Mouse (Mus musculus): ENCODE measurements around the gene Rab3c. TPM values are rescaled to one million over a fixed set of nuclear protein-coding genes. Genes with fewer than 3 reads are reported as not detected.

Rab3c gene
- total RNA-seq, 2 experiments from 2014 or later: 114 to 116 TPM

DNA sequence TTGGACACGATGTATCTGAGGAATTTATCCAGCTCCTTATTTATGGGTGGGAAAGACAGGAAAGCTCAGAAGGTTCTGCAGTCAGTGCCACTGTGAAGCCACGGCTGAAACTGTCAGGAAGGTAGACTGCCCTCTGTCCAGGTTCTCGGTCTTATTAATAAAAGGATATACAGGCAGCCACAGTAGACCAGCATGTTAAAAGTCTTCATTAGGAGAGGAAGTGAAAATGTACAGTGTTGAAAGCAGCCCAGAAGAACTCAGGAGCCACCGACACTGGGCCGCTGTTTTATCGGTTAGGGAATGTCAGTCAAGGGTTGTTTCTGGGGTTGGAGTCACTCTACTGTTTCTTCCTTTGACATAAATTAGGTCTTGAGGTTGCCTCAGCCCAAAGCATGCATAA, 245.9 kb downstream of the Rab3c start:
- DNase-seq: no peak
- intact Hi-C loops (cut with DNase I): loop anchor here (5.0 kb wide), 1 partner anchor 258 kb away; no protein-coding TSS in a partner anchor

DNA sequence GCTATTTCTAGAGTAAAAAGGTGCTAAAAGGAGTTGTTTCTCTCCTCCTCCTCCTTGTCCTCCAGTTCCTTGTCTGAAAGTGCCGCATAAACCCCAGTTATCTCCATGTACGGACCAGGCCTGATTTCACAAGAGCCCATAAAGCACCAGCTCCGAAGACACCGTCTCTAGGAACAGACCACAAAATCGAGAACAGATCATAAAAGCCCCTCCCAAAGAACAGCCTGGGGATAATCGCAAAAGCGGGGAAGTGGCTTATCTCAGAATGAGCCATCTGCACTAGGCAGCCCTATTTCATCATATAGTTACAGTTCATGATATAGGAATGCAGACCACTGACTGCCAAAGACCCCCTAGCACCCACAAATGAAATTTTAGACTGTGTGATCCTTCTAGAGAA, 246.8 kb downstream of the Rab3c start:
- DNase-seq: no peak
- intact Hi-C loops (cut with DNase I): no loop called here

- DNase-seq: no peak
- intact Hi-C loops (cut with DNase I): no loop called here
Measured at GRCm38 (mm10) chr13:110031886-110032285, 248.9 kb downstream of the Rab3c start.

- intact Hi-C loops (cut with DNase I): no loop called here
Measured at GRCm38 (mm10) chr13:110031061-110031460, 249.7 kb downstream of the Rab3c start.

GRCm38 (mm10) chr13:110024381-110025161, 256.2 kb downstream of the Rab3c start:
- intact Hi-C loops (cut with DNase I): no loop called here
- no peak for DNase-seq

More at GRCm38 (mm10) chr13:110031061-110031460, 249.7 kb downstream of the Rab3c start:
- DNase-seq: no peak

GRCm38 (mm10) chr13:110023031-110023430, 257.8 kb downstream of the Rab3c start:
- intact Hi-C loops (cut with DNase I): no loop called here
- peak; percentile 23 for DNase-seq

GRCm38 (mm10) chr13:110019774-110020173, 261.0 kb downstream of the Rab3c start:
- intact Hi-C loops (cut with DNase I): no loop called here
- no peak for DNase-seq

GRCm38 (mm10) chr13:110018941-110019743, 261.7 kb downstream of the Rab3c start:
- peak; percentile 23 for DNase-seq

GRCm38 (mm10) chr13:110018431-110018901, 262.3 kb downstream of the Rab3c start:
- peak; percentile 86 for DNase-seq
- intact Hi-C loops (cut with DNase I): no loop called here

More at GRCm38 (mm10) chr13:110018941-110019743, 261.7 kb downstream of the Rab3c start:
- intact Hi-C loops (cut with DNase I): no loop called here

- intact Hi-C loops (cut with DNase I): no loop called here
- no peak for DNase-seq
Measured at GRCm38 (mm10) chr13:110012029-110012428, 268.8 kb downstream of the Rab3c start.

DNA sequence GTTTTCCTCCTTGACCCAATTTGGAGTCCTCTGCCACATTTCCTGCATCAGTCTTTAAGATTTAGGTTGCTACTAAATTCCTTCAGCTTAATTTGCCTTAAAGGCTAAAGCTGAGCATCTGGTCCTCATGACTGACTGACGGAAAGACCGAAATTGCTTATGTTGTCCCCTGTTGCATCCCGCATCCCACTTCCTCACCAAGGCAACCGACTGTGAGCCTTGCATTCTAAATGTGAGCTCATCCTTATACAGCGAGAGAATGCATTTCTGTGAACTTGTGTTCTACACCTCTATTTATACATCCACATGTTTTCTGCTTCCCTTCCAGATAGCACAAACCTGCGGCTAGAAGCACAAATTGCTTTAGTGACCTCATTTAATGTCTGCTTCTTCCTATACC, 269.9 kb downstream of the Rab3c start:
- intact Hi-C loops (cut with DNase I): no loop called here
- no peak for DNase-seq

DNA sequence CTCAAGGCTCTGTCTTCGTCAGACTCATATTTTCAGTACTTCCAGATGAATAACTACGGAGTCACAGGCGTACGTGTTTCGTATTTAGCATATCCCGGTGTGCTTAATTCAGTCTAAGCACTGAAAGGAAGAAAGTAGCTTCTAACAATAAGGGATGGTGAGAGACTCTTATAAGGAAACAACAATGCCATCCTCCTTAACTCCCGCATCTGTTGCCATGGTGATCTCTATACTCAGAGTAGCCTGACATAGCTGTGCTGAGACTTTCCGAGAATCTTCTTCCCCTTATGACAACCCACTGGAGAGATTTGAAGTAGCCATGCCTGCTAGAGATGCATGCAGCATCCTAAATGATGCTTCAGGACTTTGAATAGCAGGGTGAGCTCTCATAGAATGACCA, 272.3 kb downstream of the Rab3c start:
- intact Hi-C loops (cut with DNase I): no loop called here
- DNase-seq: no peak

DNA sequence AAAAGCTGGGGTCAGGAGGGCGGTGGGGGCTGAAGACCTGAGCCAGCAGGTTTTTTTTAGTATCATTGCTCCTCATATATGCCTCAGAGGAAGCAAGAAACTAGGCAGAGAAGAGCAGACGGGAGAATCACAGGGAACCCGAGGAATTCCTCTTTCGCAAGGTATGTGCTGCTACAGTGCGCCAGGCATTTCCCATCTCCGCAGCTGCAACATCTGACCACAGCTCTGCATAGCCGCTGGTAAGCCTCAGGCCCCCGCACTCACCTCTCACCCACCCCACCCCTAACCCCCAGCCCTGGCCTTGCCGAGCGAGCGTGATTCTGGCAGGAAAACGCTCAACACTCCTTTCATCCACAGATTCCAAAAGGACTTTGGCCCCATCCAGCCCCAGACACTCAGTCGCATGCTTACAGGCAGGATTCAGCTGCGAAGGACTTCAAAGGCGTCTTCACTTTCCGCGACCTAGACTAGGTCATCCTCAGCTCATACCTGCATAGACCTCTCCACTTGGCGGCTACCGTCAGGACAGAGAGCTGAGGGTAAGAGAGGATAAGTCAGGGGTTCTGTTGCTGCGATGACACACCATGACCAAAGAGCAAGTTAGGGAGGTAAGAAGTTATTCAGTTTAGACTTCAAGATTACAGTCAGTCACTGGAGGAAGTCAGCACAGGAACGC, 274.6 kb downstream of the Rab3c start:
- DNase-seq: no peak
- intact Hi-C loops (cut with DNase I): no loop called here

Other genes with a start within 250 kb of the Rab3c start
- gene Gapt, start 76.2 kb upstream of the Rab3c start, total RNA-seq (2021): not detected
- gene Plk2, start 114.0 kb upstream of the Rab3c start, total RNA-seq (2021): 100 to 1,000 TPM; 273 to 293 TPM